Mouse (Mus musculus): Measurements from ENCODE around the gene Mettl6. TPM values are rescaled to one million over a fixed set of nuclear protein-coding genes. Genes with fewer than 3 reads are reported as not detected.

Mettl6 gene
- polyA plus RNA-seq, 1 experiment from 2014 or later, result 50.3 TPM

GRCm38 (mm10) chr14:31515895-31516294 lies 21.1 kb upstream of the Mettl6 start:
- no peak for ATAC-seq (ENCODE audit: low read depth)
- Histone ChIP-seq H3K36me3 (ENCODE audit: control insufficient read depth, insufficient read depth, low read length) (no peaks in the 10 kb centered on the region), H3K27me3 (ENCODE audit: control insufficient read depth, insufficient read depth, low read depth, low read length) (no peaks in the 10 kb centered on the region), H3K27ac (ENCODE audit: low read length) (no peak overlapping the region), H3K4me3 (ENCODE audit: low read length) (no peak overlapping the region), H3K9ac (ENCODE audit: low read length) (no peak overlapping the region), H3K4me1 (replicated peaks; ENCODE audit: control insufficient read depth, insufficient read depth, low read length) (0 out of 2 replicates have a peak, but pooled peaks cover 5% of the 10 kb centered on the region), H3K9me3 (ENCODE audit: control insufficient read depth, low read length) (peaks cover 2% of the 10 kb centered on the region; the same call in 1 of the 2 replicates), H3K4me2 (ENCODE audit: low read depth, low read length) (no peak overlapping the region)
- WGBS, result 86% methylated on average over 2 of the region's 2 CpGs

GRCm38 (mm10) chr14:31510322-31510721 lies 15.5 kb upstream of the Mettl6 start:
- no peak for ATAC-seq (ENCODE audit: low read depth)
- Histone ChIP-seq H3K36me3 (ENCODE audit: control insufficient read depth, insufficient read depth, low read length) (peaks cover 34% of the 10 kb centered on the region), H3K9ac (ENCODE audit: low read length) (no peak overlapping the region), H3K9me3 (ENCODE audit: control insufficient read depth, low read length) (peaks cover 2% of the 10 kb centered on the region; the same call in 1 of the 2 replicates), H3K27ac (ENCODE audit: low read length) (no peak overlapping the region), H3K4me2 (ENCODE audit: low read depth, low read length) (no peak overlapping the region), H3K4me3 (ENCODE audit: low read length) (no peak overlapping the region), H3K4me1 (replicated peaks; ENCODE audit: control insufficient read depth, insufficient read depth, low read length) (no peaks in the 10 kb centered on the region), H3K27me3 (ENCODE audit: control insufficient read depth, insufficient read depth, low read depth, low read length) (no peaks in the 10 kb centered on the region)
- WGBS, result 81% methylated on average over 3 of the region's 3 CpGs

- Histone ChIP-seq H3K4me1 (replicated peaks; ENCODE audit: control insufficient read depth, insufficient read depth, low read length) (no peaks in the 10 kb centered on the region), H3K9me3 (ENCODE audit: control insufficient read depth, low read length) (peaks cover 2% of the 10 kb centered on the region; the same call in 1 of the 2 replicates), H3K27me3 (ENCODE audit: control insufficient read depth, insufficient read depth, low read depth, low read length) (no peaks in the 10 kb centered on the region), H3K27ac (ENCODE audit: low read length) (no peak overlapping the region), H3K4me3 (ENCODE audit: low read length) (no peak overlapping the region), H3K36me3 (ENCODE audit: control insufficient read depth, insufficient read depth, low read length) (peaks cover 38% of the 10 kb centered on the region), H3K4me2 (ENCODE audit: low read depth, low read length) (no peak overlapping the region), H3K9ac (ENCODE audit: low read length) (no peak overlapping the region)
- WGBS, result 94% methylated on average over 2 of the region's 2 CpGs
- ATAC-seq (ENCODE audit: low read depth), result peak; percentile 38; the same call in 1 of the 2 replicates
These were observed 15.1 kb upstream of the Mettl6 start for GRCm38 (mm10) chr14:31509911-31510310.

GRCm38 (mm10) chr14:31506456-31506855 lies 11.6 kb upstream of the Mettl6 start:
- Histone ChIP-seq H3K4me2 (ENCODE audit: low read depth, low read length) (no peak overlapping the region), H3K9ac (ENCODE audit: low read length) (no peak overlapping the region), H3K27me3 (ENCODE audit: control insufficient read depth, insufficient read depth, low read depth, low read length) (no peaks in the 10 kb centered on the region), H3K36me3 (ENCODE audit: control insufficient read depth, insufficient read depth, low read length) (peaks cover 66% of the 10 kb centered on the region), H3K4me1 (replicated peaks; ENCODE audit: control insufficient read depth, insufficient read depth, low read length) (no peaks in the 10 kb centered on the region), H3K9me3 (ENCODE audit: control insufficient read depth, low read length) (no peaks in the 10 kb centered on the region), H3K27ac (ENCODE audit: low read length) (no peak overlapping the region), H3K4me3 (ENCODE audit: low read length) (no peak overlapping the region)
- no peak for ATAC-seq (ENCODE audit: low read depth)
- 91% methylated on average over 6 of the region's 6 CpGs for WGBS

- WGBS, result 89% methylated on average over 13 of the region's 13 CpGs
- Histone ChIP-seq H3K36me3 (ENCODE audit: control insufficient read depth, insufficient read depth, low read length) (peaks cover 68% of the 10 kb centered on the region), H3K4me2 (ENCODE audit: low read depth, low read length) (no peak overlapping the region), H3K9me3 (ENCODE audit: control insufficient read depth, low read length) (no peaks in the 10 kb centered on the region), H3K4me3 (ENCODE audit: low read length) (no peak overlapping the region), H3K27ac (ENCODE audit: low read length) (no peak overlapping the region), H3K27me3 (ENCODE audit: control insufficient read depth, insufficient read depth, low read depth, low read length) (no peaks in the 10 kb centered on the region), H3K9ac (ENCODE audit: low read length) (no peak overlapping the region), H3K4me1 (replicated peaks; ENCODE audit: control insufficient read depth, insufficient read depth, low read length) (no peaks in the 10 kb centered on the region)
- no peak for ATAC-seq (ENCODE audit: low read depth)
These were observed 8.6 kb upstream of the Mettl6 start for GRCm38 (mm10) chr14:31503406-31503805.

- no peak for ATAC-seq (ENCODE audit: low read depth)
- WGBS, result 81% methylated on average over 1 of the region's 1 CpGs
- H3K4me2 ChIP-seq (ENCODE audit: low read depth, low read length), result no peak overlapping the region
These were observed 4.7 kb upstream of the Mettl6 start for GRCm38 (mm10) chr14:31499526-31499925.

GRCm38 (mm10) chr14:31496241-31496646 lies 1.4 kb upstream of the Mettl6 start:
- H3K9ac ChIP-seq (ENCODE audit: low read length), result peak overlapping the region; percentile 84
- no peak overlapping the region for H3K27ac ChIP-seq (ENCODE audit: low read length)
- H3K4me3 ChIP-seq (ENCODE audit: low read length), result peak overlapping the region; percentile 70
- H3K9me3 ChIP-seq (ENCODE audit: control insufficient read depth, low read length), result no peaks in the 10 kb centered on the region
- no peaks in the 10 kb centered on the region for H3K27me3 ChIP-seq (ENCODE audit: control insufficient read depth, insufficient read depth, low read depth, low read length)
- ATAC-seq (ENCODE audit: low read depth), result no peak
- WGBS, result 27% methylated on average over 7 of the region's 7 CpGs
- H3K36me3 ChIP-seq (ENCODE audit: control insufficient read depth, insufficient read depth, low read length), result peaks cover 18% of the 10 kb centered on the region
- H3K4me1 ChIP-seq (replicated peaks; ENCODE audit: control insufficient read depth, insufficient read depth, low read length), result peaks cover 15% of the 10 kb centered on the region
- H3K4me2 ChIP-seq (ENCODE audit: low read depth, low read length), result peak overlapping the region; percentile 64

More at GRCm38 (mm10) chr14:31499526-31499925, 4.7 kb upstream of the Mettl6 start:
- no peak overlapping the region for H3K27ac ChIP-seq (ENCODE audit: low read length)
- peaks cover 9% of the 10 kb centered on the region for H3K4me1 ChIP-seq (replicated peaks; ENCODE audit: control insufficient read depth, insufficient read depth, low read length)
- peaks cover 39% of the 10 kb centered on the region for H3K36me3 ChIP-seq (ENCODE audit: control insufficient read depth, insufficient read depth, low read length)
- H3K27me3 ChIP-seq (ENCODE audit: control insufficient read depth, insufficient read depth, low read depth, low read length), result no peaks in the 10 kb centered on the region
- H3K4me3 ChIP-seq (ENCODE audit: low read length), result no peak overlapping the region
- no peaks in the 10 kb centered on the region for H3K9me3 ChIP-seq (ENCODE audit: control insufficient read depth, low read length)
- no peak overlapping the region for H3K9ac ChIP-seq (ENCODE audit: low read length)

GRCm38 (mm10) chr14:31495538-31495937 lies 698 bp upstream of the Mettl6 start:
- H3K9me3 ChIP-seq (ENCODE audit: control insufficient read depth, low read length), result no peaks in the 10 kb centered on the region
- H3K27ac ChIP-seq (ENCODE audit: low read length), result peak overlapping the region; percentile 87
- no peaks in the 10 kb centered on the region for H3K27me3 ChIP-seq (ENCODE audit: control insufficient read depth, insufficient read depth, low read depth, low read length)
- WGBS, result 1% methylated on average over 8 of the region's 8 CpGs
- peaks cover 14% of the 10 kb centered on the region for H3K36me3 ChIP-seq (ENCODE audit: control insufficient read depth, insufficient read depth, low read length)
- peaks cover 15% of the 10 kb centered on the region for H3K4me1 ChIP-seq (replicated peaks; ENCODE audit: control insufficient read depth, insufficient read depth, low read length)
- H3K9ac ChIP-seq (ENCODE audit: low read length), result peak overlapping the region; percentile 84
- ATAC-seq (ENCODE audit: low read depth), result no peak
- peak overlapping the region; percentile 70 for H3K4me3 ChIP-seq (ENCODE audit: low read length)
- peak overlapping the region; percentile 64 for H3K4me2 ChIP-seq (ENCODE audit: low read depth, low read length)

- peak within 1 kb of the TSS; percentile 70 for H3K4me3 ChIP-seq (ENCODE audit: low read length)
- peak; percentile 60 for ATAC-seq (ENCODE audit: low read depth)
- H3K9ac ChIP-seq (ENCODE audit: low read length), result peak within 1 kb of the TSS; percentile 84
- H3K9me3 ChIP-seq (ENCODE audit: control insufficient read depth, low read length), result no peaks in the 10 kb centered on the region
- peaks cover 11% of the 10 kb centered on the region; the same call in 1 of the 2 replicates for H3K36me3 ChIP-seq (ENCODE audit: control insufficient read depth, insufficient read depth, low read length)
- no peaks in the 10 kb centered on the region for H3K27me3 ChIP-seq (ENCODE audit: control insufficient read depth, insufficient read depth, low read depth, low read length)
- peaks cover 15% of the 10 kb centered on the region for H3K4me1 ChIP-seq (replicated peaks; ENCODE audit: control insufficient read depth, insufficient read depth, low read length)
- peak within 1 kb of the TSS; percentile 87 for H3K27ac ChIP-seq (ENCODE audit: low read length)
- H3K4me2 ChIP-seq (ENCODE audit: low read depth, low read length), result peak within 1 kb of the TSS; percentile 64
- under 1% methylated on average over 37 of the region's 37 CpGs for WGBS
These were observed 378 bp downstream of the Mettl6 start, which contains the start of gene Eaf1 for GRCm38 (mm10) chr14:31494349-31494974. Gene Eaf1 (plus strand): TSS chr14:31494399.

Measured in lung, embryonic 16.5 days (tissue).